Mouse (Mus musculus) midbrain, embryonic 13.5 days (tissue): Measurements from ENCODE around the gene Zfand2b. TPM values are rescaled to one million over a fixed set of nuclear protein-coding genes. Genes with fewer than 3 reads are reported as not detected.

Experiments used
- ATAC-seq: fragments of 200-750 bp; cut with Nextera tagmentation; 2 replicates; pipeline ENCODE4 v1.8.0; 2017; ENCODE audit warnings: mild to moderate bottlenecking, moderate TSS enrichment, moderate library complexity
- H3K27ac ChIP-seq: fragments of 300-500 bp; sonication (generic); 2 replicates; pipeline ENCODE4 v1.5.1; 2015; ENCODE audit warnings: inconsistent platforms, mild to moderate bottlenecking, moderate library complexity
- H3K27me3 ChIP-seq: fragments of 300-500 bp; sonication (generic); 2 replicates; pipeline ENCODE4 v1.6.1; 2015; ENCODE audit warnings: mild to moderate bottlenecking, inconsistent platforms
- H3K36me3 ChIP-seq: fragments of 300-500 bp; sonication (generic); 2 replicates; pipeline ENCODE4 v1.6.1; 2015; ENCODE audit warnings: mild to moderate bottlenecking, inconsistent platforms
- H3K4me1 ChIP-seq: fragments of 300-500 bp; sonication (generic); replicated peaks from 2 replicates; pipeline ENCODE4 v1.6.1; 2015; ENCODE audit warnings: inconsistent platforms
- H3K4me2 ChIP-seq: fragments of 300-500 bp; sonication (generic); replicated peaks from 2 replicates; pipeline ENCODE4 v1.6.1; 2015; ENCODE audit warnings: moderate library complexity, mild to moderate bottlenecking, inconsistent platforms
- H3K4me3 ChIP-seq: fragments of 300-500 bp; sonication (generic); replicated peaks from 2 replicates; pipeline ENCODE4 v1.5.1; 2015; ENCODE audit warnings: mild to moderate bottlenecking, inconsistent platforms
- H3K9ac ChIP-seq: fragments of 300-500 bp; sonication (generic); replicated peaks from 2 replicates; pipeline ENCODE4 v1.6.1; 2015; ENCODE audit warnings: mild to moderate bottlenecking, inconsistent platforms
- H3K9me3 ChIP-seq: fragments of 300-500 bp; sonication (generic); 2 replicates; pipeline ENCODE4 v1.6.1; 2016; ENCODE audit warnings: mild to moderate bottlenecking, inconsistent platforms
- WGBS: fragments of 180-500 bp; shearing (Covaris S2); methylation state at CpG from one replicate; pipeline ENCODE4 v1.1.7; 2015; 5-methylcytosine and 5-hydroxymethylcytosine counted together
- polyA plus RNA-seq: library from polyadenylated mRNA; unstranded; fragments of >200 nt; fragmentation: Nextera tagmentation; extraction: Ambion mirVana; gene quantifications from 2 replicates; pipeline ENCODE4 v1.2.1, GENCODE M21; 2015

The Zfand2b gene
- polyA plus RNA-seq, 1 experiment from 2014 or later, result 39.2 TPM

DNA sequence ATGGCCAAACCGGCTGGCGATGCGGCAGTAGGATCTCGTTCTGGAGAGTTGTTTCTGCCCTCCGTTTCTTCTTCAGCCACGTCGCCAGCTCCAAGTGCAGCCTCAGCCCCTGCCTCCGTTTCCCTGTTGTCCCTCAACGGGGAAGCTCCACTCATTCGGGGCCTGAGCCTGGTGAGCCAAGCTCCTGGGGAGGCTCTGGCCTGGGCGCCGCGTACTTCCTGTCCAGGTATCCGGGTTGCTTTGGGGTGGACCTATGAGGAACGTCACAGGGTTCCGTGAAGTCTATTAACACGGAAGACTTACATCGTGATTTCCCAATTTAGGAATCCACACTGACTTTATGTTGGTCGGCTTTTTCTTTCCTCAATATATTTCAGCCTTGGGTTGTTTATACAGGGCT is 24.0 kb downstream of the Zfand2b start:
- Histone ChIP-seq H3K4me1 (peaks cover 30% of the 10 kb centered on the region), H3K4me3 (peak overlapping the region; percentile 82), H3K4me2 (peak overlapping the region; percentile 94), H3K36me3 (peaks cover 37% of the 10 kb centered on the region), H3K27ac (peak overlapping the region; percentile 85), H3K9ac (peak overlapping the region; percentile 89), H3K27me3 (no peaks in the 10 kb centered on the region), H3K9me3 (no peaks in the 10 kb centered on the region)
- peak; percentile 10; the same call in 1 of the 2 replicates for ATAC-seq
- WGBS, result 1% methylated on average over 19 of the region's 19 CpGs

- Histone ChIP-seq H3K9ac (no peak overlapping the region), H3K27me3 (no peaks in the 10 kb centered on the region), H3K4me2 (no peak overlapping the region), H3K27ac (no peak overlapping the region), H3K4me3 (no peak overlapping the region), H3K36me3 (peaks cover 42% of the 10 kb centered on the region), H3K4me1 (no peaks in the 10 kb centered on the region), H3K9me3 (no peaks in the 10 kb centered on the region)
- WGBS, result 97% methylated on average over 1 of the region's 1 CpGs
- ATAC-seq, result no peak
These were observed 32.8 kb downstream of the Zfand2b start for GRCm38 (mm10) chr1:75201236-75201635.

- peaks cover 46% of the 10 kb centered on the region for H3K4me1 ChIP-seq
- ATAC-seq, result no peak
- WGBS, result 14% methylated on average over 34 of the region's 34 CpGs
These were observed 40.7 kb downstream of the Zfand2b start for GRCm38 (mm10) chr1:75208967-75209678.

GRCm38 (mm10) chr1:75210136-75211087 is 42.0 kb downstream of the Zfand2b start, which contains the start of the genes Glb1l and Stk16:
TSS of gene Glb1l (minus strand) at chr1:75210813.
TSS of gene Stk16 (plus strand) at chr1:75210838.
- no peaks in the 10 kb centered on the region for H3K9me3 ChIP-seq
- peak within 1 kb of the TSS; percentile 95 for H3K9ac ChIP-seq
- peaks cover 3% of the 10 kb centered on the region; the same call in 1 of the 2 replicates for H3K27me3 ChIP-seq
- no peak within 1 kb of the TSS for H3K27ac ChIP-seq
- H3K4me1 ChIP-seq, result peaks cover 51% of the 10 kb centered on the region
- 5% methylated on average over 42 of the region's 42 CpGs for whole genome bisulfite sequencing
- H3K4me3 ChIP-seq, result peak within 1 kb of the TSS; percentile 98
- H3K36me3 ChIP-seq, result peaks cover 36% of the 10 kb centered on the region
- H3K4me2 ChIP-seq, result peak within 1 kb of the TSS; percentile 99
- ATAC-seq, result peak; percentile 97

More at GRCm38 (mm10) chr1:75208967-75209678, 40.7 kb downstream of the Zfand2b start:
- H3K9me3 ChIP-seq, result no peaks in the 10 kb centered on the region
- H3K36me3 ChIP-seq, result peaks cover 23% of the 10 kb centered on the region
- no peak overlapping the region for H3K27ac ChIP-seq
- H3K9ac ChIP-seq, result peak overlapping the region; percentile 55
- peak overlapping the region; percentile 27 for H3K4me3 ChIP-seq
- peak overlapping the region; percentile 99 for H3K4me2 ChIP-seq
- H3K27me3 ChIP-seq, result peaks cover 3% of the 10 kb centered on the region; the same call in 1 of the 2 replicates

DNA sequence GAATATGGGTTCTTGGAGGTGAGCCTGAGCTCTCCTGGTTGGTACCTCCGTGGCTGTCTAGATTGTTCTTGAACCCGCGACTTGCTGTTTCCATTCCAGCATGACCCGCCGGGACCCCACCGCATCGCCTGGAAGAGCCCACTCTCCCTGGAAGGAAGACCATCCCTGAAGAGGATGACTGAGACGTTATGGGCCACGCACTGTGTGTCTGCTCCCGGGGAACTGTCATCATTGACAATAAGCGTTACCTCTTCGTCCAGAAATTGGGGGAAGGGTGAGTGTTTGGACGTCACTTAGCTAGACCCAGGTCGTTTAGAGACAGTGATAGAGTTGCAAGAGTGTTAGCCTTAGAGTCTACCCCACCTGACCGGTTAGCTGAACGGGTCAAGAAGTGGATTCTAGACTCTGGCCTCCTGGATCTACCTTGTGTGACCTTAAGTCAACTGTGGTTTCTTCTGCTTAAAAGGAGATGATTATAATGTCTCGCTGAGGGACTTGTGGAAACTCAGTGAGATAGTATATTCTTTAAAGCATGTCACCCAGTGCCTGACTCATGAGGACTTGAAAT is 42.8 kb downstream of the Zfand2b start:
- peak overlapping the region; percentile 95 for H3K9ac ChIP-seq
- H3K9me3 ChIP-seq, result no peaks in the 10 kb centered on the region
- peak; percentile 35 for ATAC-seq
- peaks cover 42% of the 10 kb centered on the region for H3K36me3 ChIP-seq
- H3K4me2 ChIP-seq, result peak overlapping the region; percentile 99
- 14% methylated on average over 17 of the region's 17 CpGs for WGBS
- H3K4me1 ChIP-seq, result peaks cover 51% of the 10 kb centered on the region
- H3K27me3 ChIP-seq, result peaks cover 9% of the 10 kb centered on the region
- peak overlapping the region; percentile 98 for H3K4me3 ChIP-seq
- no peak overlapping the region for H3K27ac ChIP-seq

GRCm38 (mm10) chr1:75212542-75212941 is 44.1 kb downstream of the Zfand2b start:
- H3K9me3 ChIP-seq, result no peaks in the 10 kb centered on the region
- H3K27ac ChIP-seq, result no peak overlapping the region
- peaks cover 42% of the 10 kb centered on the region for H3K36me3 ChIP-seq
- H3K4me3 ChIP-seq, result no peak overlapping the region
- WGBS, result 81% methylated on average over 4 of the region's 4 CpGs
- H3K4me2 ChIP-seq, result no peak overlapping the region
- peaks cover 22% of the 10 kb centered on the region for H3K27me3 ChIP-seq
- H3K4me1 ChIP-seq, result peaks cover 51% of the 10 kb centered on the region
- no peak overlapping the region for H3K9ac ChIP-seq
- ATAC-seq, result no peak

DNA sequence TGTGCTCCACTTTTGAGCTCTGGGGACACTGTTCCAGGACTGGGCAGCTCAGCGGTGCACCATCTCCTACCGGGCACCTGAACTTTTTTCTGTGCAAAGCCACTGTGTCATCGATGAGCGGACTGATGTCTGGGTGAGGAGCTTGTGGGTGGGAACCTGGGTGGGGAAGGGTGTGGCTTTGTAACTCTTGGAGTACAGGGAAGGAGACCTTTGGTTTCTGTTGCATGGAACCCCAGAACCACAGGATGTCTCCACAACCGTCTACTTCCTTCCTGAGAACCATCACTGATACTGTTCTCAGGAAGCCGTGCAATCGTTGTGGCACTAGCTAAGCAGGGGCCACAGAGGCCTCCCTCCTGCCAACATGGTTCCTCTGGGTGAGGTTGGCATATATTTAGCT is 44.6 kb downstream of the Zfand2b start:
- H3K9ac ChIP-seq, result no peak overlapping the region
- no peak overlapping the region for H3K27ac ChIP-seq
- H3K9me3 ChIP-seq, result no peaks in the 10 kb centered on the region
- 89% methylated on average over 7 of the region's 7 CpGs for WGBS
- peaks cover 42% of the 10 kb centered on the region for H3K36me3 ChIP-seq
- H3K27me3 ChIP-seq, result peaks cover 28% of the 10 kb centered on the region
- peaks cover 53% of the 10 kb centered on the region for H3K4me1 ChIP-seq
- no peak for ATAC-seq
- H3K4me3 ChIP-seq, result no peak overlapping the region
- no peak overlapping the region for H3K4me2 ChIP-seq

DNA sequence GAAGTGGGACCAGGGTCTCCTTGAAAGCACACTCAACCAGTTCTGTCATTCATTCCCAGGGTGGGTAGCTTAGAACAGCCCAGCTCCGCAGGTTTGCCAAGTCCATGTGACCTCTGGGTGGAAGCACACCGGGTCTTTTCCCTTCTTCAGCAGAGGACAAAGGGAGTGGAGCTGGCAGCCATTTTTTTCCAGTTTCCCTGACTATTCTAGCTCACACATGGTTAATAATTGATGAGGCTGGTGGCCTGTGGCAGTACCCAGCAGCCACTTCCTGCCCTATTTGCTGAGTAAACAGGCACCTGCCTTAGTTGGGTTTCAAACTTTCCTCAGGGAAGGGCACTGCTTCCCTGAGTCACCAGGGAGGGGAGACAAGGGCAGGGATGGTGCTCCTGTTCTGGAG is 46.0 kb downstream of the Zfand2b start:
- H3K36me3 ChIP-seq, result peaks cover 42% of the 10 kb centered on the region
- H3K27ac ChIP-seq, result no peak overlapping the region
- H3K4me2 ChIP-seq, result no peak overlapping the region
- H3K4me1 ChIP-seq, result peaks cover 54% of the 10 kb centered on the region
- no peak overlapping the region for H3K4me3 ChIP-seq
- peaks cover 40% of the 10 kb centered on the region for H3K27me3 ChIP-seq
- no peak overlapping the region for H3K9ac ChIP-seq
- WGBS, result 84% methylated on average over 2 of the region's 2 CpGs
- no peak for ATAC-seq
- no peaks in the 10 kb centered on the region for H3K9me3 ChIP-seq

DNA sequence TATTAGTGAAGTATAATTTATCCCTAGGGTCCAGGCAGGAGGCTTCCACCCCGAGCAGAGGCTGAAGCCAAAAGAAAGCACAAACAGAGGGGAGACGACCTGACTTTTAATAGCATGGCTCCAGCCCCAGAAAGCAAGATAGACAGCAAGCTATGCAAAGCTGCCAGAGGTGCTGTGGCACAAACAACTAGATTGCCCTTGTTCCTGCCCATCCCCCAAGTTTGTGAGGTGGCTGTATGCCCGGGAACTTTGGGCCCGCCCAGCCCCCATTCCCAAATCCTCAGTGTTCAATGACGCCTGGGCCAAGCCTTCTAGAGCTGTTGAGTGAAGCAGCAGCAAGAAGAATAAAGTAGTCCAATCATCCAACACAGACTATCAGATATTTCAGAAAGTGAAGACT is 46.4 kb downstream of the Zfand2b start:
- no peak overlapping the region for H3K9ac ChIP-seq
- peaks cover 54% of the 10 kb centered on the region for H3K4me1 ChIP-seq
- no peak overlapping the region for H3K4me3 ChIP-seq
- peaks cover 42% of the 10 kb centered on the region for H3K36me3 ChIP-seq
- no peak overlapping the region for H3K4me2 ChIP-seq
- 75% methylated on average over 5 of the region's 5 CpGs for WGBS
- ATAC-seq, result no peak
- H3K9me3 ChIP-seq, result no peaks in the 10 kb centered on the region
- H3K27ac ChIP-seq, result no peak overlapping the region
- peaks cover 43% of the 10 kb centered on the region for H3K27me3 ChIP-seq

DNA sequence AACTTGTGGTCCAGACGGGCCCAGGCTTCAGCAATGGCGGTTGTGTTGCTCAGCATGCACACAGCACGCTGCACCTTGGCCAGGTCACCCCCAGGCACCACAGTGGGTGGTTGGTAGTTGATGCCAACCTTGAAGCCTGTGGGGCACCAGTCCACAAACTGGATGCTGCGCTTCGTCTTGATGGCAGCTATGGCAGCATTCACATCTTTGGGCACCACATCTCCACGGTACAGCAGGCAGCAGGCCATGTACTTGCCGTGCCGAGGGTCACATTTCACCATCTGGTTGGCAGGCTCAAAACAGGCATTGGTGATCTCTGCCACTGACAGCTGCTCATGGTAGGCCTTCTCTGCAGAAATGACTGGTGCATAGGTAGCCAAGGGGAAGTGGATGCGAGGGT is 47.3 kb downstream of the Zfand2b start:
- Histone ChIP-seq H3K9ac (no peak overlapping the region), H3K27me3 (peaks cover 52% of the 10 kb centered on the region), H3K27ac (no peak overlapping the region), H3K4me3 (no peak overlapping the region), H3K9me3 (no peaks in the 10 kb centered on the region), H3K4me2 (no peak overlapping the region), H3K4me1 (peaks cover 49% of the 10 kb centered on the region), H3K36me3 (peaks cover 42% of the 10 kb centered on the region)
- WGBS, result 95% methylated on average over 9 of the region's 9 CpGs
- ATAC-seq, result no peak

DNA sequence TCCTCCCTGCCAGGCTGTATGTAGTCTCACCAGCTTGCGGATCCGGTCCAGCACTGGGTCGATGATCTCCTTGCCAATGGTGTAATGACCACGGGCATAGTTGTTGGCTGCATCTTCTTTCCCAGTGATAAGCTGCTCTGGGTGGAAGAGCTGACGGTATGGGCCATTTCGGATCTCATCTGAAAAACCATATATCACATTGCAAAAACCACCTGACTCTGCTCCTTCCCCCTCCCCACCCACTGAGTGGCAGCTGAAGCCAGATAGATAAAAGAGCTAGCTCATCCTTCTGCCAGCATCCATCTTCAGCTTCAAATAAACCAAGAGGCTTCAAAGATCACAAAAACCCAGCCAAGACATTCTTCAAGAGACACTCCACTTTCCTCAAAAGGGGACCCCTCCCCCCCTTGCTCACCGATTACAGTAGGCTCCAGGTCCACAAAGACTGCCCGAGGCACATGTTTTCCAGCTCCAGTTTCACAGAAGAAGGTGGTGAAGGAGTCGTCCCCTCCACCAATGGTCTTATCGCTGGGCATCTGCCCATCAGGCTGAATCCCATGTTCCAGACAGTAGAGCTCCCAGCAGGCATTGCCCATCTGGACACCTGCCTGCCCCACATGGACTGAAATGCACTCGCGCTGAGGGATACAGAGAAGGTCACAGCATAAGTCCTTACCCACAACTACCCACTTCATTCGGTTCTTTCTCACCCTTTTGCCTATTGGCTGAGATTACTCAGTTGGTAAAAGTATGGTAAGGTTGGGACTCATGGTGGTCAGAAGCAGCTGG is 48.5 kb downstream of the Zfand2b start:
- ATAC-seq, result no peak

More for the DNA sequence above, 48.5 kb downstream of the Zfand2b start:
- Histone ChIP-seq H3K36me3 (peaks cover 41% of the 10 kb centered on the region), H3K27ac (no peak overlapping the region), H3K9ac (no peak overlapping the region), H3K4me1 (peaks cover 39% of the 10 kb centered on the region), H3K4me3 (no peak overlapping the region), H3K4me2 (no peak overlapping the region), H3K9me3 (no peaks in the 10 kb centered on the region), H3K27me3 (peaks cover 64% of the 10 kb centered on the region)
- 85% methylated on average over 13 of the region's 13 CpGs for WGBS
